Mouse (Mus musculus): ENCODE data around the gene Gnl3.

DNA sequence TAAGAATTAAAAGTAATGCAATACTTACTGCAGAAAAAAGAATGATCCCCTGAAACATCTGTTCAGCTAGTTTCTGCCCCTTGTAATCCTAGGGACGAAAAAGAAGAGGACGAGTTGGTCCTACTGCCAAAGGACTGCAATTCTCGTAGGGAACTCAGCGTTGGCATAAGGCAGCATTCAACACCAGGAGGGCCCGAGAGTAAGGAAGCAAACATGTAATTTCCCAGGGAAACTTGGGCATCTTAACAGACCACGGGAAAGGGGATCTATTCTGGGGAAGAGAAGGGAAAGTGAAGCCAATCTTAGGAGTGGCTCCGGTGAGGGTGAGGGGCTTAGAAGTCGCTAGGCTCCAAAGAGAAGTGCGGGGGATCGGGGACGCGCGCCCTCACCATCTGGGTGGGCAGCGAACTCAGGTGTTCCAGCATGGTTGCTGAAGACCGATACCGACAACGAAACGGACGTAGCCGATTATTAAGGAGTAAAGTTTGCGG is 18.1 kb downstream of the Gnl3 start:
- TF ChIP-seq MYOG (IDR thresholded peaks at IDR 0.05; ENCODE audit: control insufficient read depth, extremely low read depth, insufficient read length) (no peak), CTCF (IDR thresholded peaks at IDR 0.05; ENCODE audit: control insufficient read depth, insufficient read depth, insufficient read length) (no peak), CEBPB (IDR thresholded peaks at IDR 0.05; ENCODE audit: low read depth) (no peak), MYOD1 (IDR thresholded peaks at IDR 0.05; ENCODE audit: control insufficient read depth, insufficient read length, low read depth) (no peak), USF1 (IDR thresholded peaks at IDR 0.05; ENCODE audit: low read depth) (no peak)
